Mouse (Mus musculus) Patski (cell line): ENCODE data around the gene Tubb5. TPM values are rescaled to one million over a fixed set of nuclear protein-coding genes. Genes with fewer than 3 reads are reported as not detected.

ENCODE experiments used
- ATAC-seq: fragments of 100-300 bp; one replicate; pipeline ENCODE4 v1.8.0; 2021
- CTCF ChIA-PET: fragments of 350-600 bp; sonication (Branson Sonifier 250); formaldehyde crosslinking; loops from one replicate; lab custom pipeline; 2022; ENCODE audit warnings: inconsistent platforms; lab: Charles Lee
- POLR2A ChIA-PET: fragments of 350-600 bp; sonication (Branson Sonifier 250); formaldehyde crosslinking; loops from one replicate; lab custom pipeline; 2022; ENCODE audit warnings: antibody characterized with exemption, inconsistent platforms; lab: Charles Lee
- DNase-seq: peaks from one replicate; pipeline ENCODE4 v3.0.0-alpha.2; 2011; ENCODE audit warnings: low read depth, low spot score
- H3K27me3 ChIP-seq: fragments of 371-371 bp; one replicate; pipeline ENCODE4 v1.5.1; 2021
- CTCF ChIP-seq: fragments of 100-300 bp; IDR thresholded peaks from one replicate; pipeline ENCODE4 v1.5.1; 2021
- in situ Hi-C: fragments of 300-500 bp; cut with MboI; formaldehyde crosslinking; loops from 3 replicates; pipeline ENCODE4 v1.11.1; 2018; ENCODE audit warnings: low pct_unique_long_range_greater_than_20kb, mixed read lengths
- polyA plus RNA-seq: library from polyadenylated mRNA; unstranded; gene quantifications from one replicate; pipeline ENCODE4 v1.2.3, GENCODE M21; 2021

The Tubb5 gene
- polyA plus RNA-seq, 1 experiment from 2014 or later, result 608 TPM

DNA sequence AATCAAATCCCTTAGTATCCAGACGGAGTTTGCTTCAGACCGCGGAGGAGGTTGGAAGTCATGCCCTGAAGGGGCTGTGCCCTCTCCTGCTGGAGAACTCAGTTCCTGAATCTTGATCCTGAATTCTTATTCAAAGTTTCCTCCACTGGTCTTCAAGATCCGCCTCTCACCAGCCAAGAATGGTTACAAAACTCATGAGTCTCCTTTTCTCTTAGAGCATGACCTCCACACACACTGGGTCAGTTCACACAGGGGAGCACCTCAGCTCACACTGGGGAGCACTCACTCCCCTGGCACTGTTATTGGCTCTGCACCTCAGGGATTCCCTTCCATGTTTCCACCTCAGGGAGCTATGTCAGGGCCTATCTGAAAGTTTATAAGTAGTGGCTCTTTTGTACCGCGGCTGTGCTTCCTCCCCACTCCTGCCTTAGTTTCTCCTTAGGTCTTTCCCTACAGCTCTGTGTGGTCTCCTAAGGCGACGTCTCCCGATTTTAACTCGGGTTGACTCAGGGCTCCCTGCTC, 26.8 kb upstream of the Tubb5 start:
- no peak for ATAC-seq
- DNase-seq, result no peak
- ChIA-PET CTCF (interaction anchor here (0.6 to 1.3 kb wide), 3 partner anchors 15 to 143 kb away, joined by 3 to 4 read pairs (median 3); partner anchors contain the start of gene Dhx16), POLR2A (interaction anchor here (0.5 kb wide), 1 partner anchor 57 kb away, joined by 3 read pairs; no protein-coding TSS in a partner anchor)
- in situ Hi-C loops, result no loop called here
- no peaks in the 10 kb centered on the region for H3K27me3 ChIP-seq
- TF ChIP-seq CTCF, result no peak

DNA sequence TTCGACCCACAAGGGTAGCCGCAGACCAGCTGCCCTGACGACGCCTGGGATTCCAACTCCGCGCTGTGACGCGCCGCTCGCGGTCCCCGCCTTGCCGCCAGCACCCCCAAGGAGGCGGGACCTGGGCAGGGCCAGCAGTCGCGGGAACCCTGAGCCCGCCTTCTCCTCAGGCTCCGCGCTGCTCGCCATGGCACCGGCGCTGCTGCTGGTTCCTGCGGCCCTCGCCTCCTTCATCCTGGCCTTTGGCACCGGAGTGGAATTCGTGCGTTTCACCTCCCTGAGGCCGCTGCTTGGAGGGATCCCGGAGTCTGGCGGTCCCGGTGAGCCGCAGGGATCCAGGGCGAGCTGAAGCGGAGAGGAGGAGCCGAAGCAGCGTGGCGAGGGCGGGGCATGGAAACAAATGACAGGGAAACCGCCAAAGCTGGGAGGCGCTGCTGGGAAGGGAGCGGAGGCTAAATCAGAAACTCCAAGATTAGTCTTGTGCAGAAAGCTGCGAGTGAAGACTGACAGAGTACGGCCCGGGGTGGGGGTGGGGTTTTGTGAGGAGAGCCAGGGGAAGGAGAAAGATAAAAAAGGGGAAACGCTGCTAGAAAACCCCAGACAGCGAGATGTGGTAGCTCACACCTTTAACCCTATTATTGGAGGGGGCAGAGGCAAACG, 23.2 kb upstream of the Tubb5 start, which contains the start of gene Nrm:
Gene Nrm, plus strand, starts transcription at position 121 of the 660 bp plus-strand sequence.
- DNase-seq, result no peak
- peak; percentile 91 for ATAC-seq
- no peak for TF ChIP-seq CTCF
- in situ Hi-C loops, result no loop called here
- no peaks in the 10 kb centered on the region for H3K27me3 ChIP-seq
- ChIA-PET CTCF (interaction anchor here (1.6 to 4.5 kb wide), 3 partner anchors 10 to 16 kb away, joined by 6 to 29 read pairs (median 7); no protein-coding TSS in a partner anchor), POLR2A (interaction anchor here (0.6 to 1.5 kb wide), 6 partner anchors 8 to 238 kb away, joined by 3 to 7 read pairs (median 4); no protein-coding TSS in a partner anchor)

DNA sequence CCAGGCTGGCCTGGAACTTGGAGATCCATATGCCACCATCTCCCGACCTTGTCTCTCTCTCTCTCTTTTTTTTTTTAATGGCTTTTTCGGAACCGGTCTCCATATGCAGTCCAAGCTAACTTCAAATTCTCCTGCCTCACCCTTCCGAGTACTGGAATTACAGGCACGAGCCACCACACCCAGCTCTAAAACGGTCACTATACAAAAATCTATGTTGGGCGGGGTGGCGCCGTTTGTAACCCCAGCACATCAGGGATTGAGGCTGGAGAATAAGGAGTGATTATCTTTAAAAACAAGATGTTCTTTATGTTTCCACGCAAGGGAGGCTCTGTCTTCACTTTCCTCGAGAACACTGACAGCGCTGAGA, 22.7 kb upstream of the Tubb5 start:
- in situ Hi-C loops, result no loop called here
- ATAC-seq (no peak), DNase-seq (no peak)
- H3K27me3 ChIP-seq, result no peaks in the 10 kb centered on the region
- CTCF ChIA-PET, result interaction anchor here (1.6 to 4.5 kb wide), 3 partner anchors 10 to 16 kb away, joined by 6 to 29 read pairs (median 7); no protein-coding TSS in a partner anchor
- POLR2A ChIA-PET, result interaction anchor here (0.6 to 1.5 kb wide), 5 partner anchors 9 to 53 kb away, joined by 3 to 7 read pairs (median 4); no protein-coding TSS in a partner anchor
- no peak for TF ChIP-seq CTCF

DNA sequence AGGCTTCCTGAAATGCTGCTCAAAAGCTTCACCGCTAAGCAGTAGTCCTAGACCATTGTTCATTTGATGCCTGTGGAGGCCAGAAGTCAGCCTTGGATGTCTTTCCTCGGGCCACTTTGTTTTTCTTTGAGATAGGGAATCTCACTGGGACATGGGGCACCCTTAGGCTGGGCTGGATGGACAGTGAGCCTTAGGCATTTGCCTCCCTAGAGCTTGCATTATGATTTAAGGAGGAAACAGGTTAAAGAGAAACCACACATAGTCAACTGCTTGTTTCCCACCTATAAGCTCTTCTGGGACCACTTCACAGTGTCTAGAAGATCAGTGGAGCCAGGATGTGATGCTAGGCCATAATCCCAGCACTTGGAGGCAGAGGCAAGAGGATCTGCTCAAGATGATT, 21.7 kb upstream of the Tubb5 start:
- CTCF ChIA-PET, result interaction anchor here (0.7 to 4.5 kb wide), 4 partner anchors 9 to 15 kb away, joined by 3 to 29 read pairs (median 4); no protein-coding TSS in a partner anchor
- in situ Hi-C loops, result no loop called here
- DNase-seq (no peak), ATAC-seq (no peak)
- no peaks in the 10 kb centered on the region for H3K27me3 ChIP-seq
- POLR2A ChIA-PET, result interaction anchor here (0.5 to 1.5 kb wide), 3 partner anchors 10 to 124 kb away, joined by 3 to 4 read pairs (median 4); no protein-coding TSS in a partner anchor
- no peak for TF ChIP-seq CTCF

DNA sequence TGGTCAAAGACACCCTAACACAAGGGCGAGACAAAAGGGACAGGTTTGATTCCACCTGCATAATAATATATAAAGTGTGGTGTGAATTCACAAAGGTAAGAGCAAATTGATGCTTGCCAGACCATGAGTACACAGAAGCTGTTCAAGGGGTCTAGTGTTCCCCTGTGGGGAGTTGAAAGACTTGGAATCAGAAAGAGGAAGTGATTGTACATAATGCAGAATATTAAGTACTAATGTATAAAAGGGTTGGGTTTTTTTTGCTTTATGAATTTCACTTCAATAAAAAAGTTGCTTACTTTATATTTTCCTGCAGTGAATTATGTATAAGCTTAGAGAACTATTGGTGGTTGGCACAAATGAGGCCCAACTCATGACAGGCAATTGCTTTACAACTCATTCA, 21.3 kb upstream of the Tubb5 start:
- DNase-seq, result no peak
- in situ Hi-C loops, result no loop called here
- TF ChIP-seq CTCF, result no peak
- ATAC-seq, result no peak
- POLR2A ChIA-PET, result no interaction called here
- H3K27me3 ChIP-seq, result no peaks in the 10 kb centered on the region
- CTCF ChIA-PET, result interaction anchor here (0.7 to 4.5 kb wide), 4 partner anchors 8 to 15 kb away, joined by 3 to 29 read pairs (median 4); no protein-coding TSS in a partner anchor

- TF ChIP-seq CTCF, result no peak
- ATAC-seq (no peak), DNase-seq (no peak)
- no peaks in the 10 kb centered on the region for H3K27me3 ChIP-seq
- ChIA-PET CTCF (interaction anchor here (1.1 to 2.7 kb wide), 3 partner anchors 9 to 16 kb away, joined by 3 to 6 read pairs (median 3); partner anchors contain the start of gene Nrm), POLR2A (interaction anchor here (1.1 kb wide), 1 partner anchor 13 kb away, joined by 3 read pairs; the partner anchor contains the start of gene Tubb5)
- in situ Hi-C loops, result no loop called here
Measured at GRCm38 (mm10) chr17:35850974-35851373, 12.9 kb upstream of the Tubb5 start.

DNA sequence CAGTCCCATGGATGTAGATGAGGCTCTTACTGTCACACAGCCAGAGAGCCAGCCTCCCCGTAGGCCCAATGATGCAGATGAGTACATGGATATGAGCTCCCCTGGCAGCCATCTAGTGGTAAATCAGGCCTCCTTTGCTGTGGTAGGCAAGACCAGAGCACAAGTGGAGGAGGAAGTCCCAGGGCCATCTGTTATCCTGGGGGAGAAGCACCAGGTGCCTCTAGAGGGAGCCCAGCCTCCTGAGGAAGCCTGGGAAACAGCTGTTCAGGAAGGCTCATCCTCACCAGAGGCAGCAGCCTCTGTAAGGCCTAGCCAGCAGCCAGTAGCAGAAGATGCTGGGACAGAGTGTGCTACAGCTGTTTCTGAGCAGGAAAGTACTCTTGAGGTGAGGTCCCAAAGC, 10.0 kb upstream of the Tubb5 start:
- POLR2A ChIA-PET, result interaction anchor here (1.2 kb wide), 1 partner anchor 23 kb away, joined by 3 read pairs; no protein-coding TSS in a partner anchor
- ATAC-seq, result no peak
- H3K27me3 ChIP-seq, result no peaks in the 10 kb centered on the region
- CTCF ChIA-PET, result interaction anchor here (1.1 to 3.4 kb wide), 2 partner anchors 25 to 43 kb away, joined by 3 to 14 read pairs; no protein-coding TSS in a partner anchor
- no peak for DNase-seq
- in situ Hi-C loops, result no loop called here
- TF ChIP-seq CTCF, result no peak

DNA sequence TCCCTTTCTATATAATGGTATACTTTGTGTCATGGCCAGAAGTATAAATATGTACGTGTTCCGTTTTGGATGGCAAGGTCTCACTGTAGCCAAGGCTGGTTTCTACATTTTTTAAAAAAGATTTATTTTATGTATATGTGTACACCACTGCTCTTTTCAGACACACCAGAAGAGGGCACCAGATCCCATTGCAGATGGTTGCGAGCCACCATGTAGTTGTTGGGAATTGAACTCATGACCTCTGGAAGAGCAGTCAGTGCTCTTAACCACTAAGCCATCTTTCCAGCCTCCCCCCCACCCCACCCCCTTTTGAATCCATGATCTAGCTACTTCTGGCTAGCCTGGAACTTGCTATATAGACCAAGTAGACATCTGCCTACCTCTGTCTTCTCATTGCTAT, 5.4 kb upstream of the Tubb5 start:
- no peak for TF ChIP-seq CTCF
- no peak for DNase-seq
- in situ Hi-C loops, result no loop called here
- no peaks in the 10 kb centered on the region for H3K27me3 ChIP-seq
- ChIA-PET CTCF (interaction anchor here (1.4 to 1.6 kb wide), 2 partner anchors 14 to 34 kb away, joined by 3 read pairs; no protein-coding TSS in a partner anchor), POLR2A (no interaction called here)
- no peak for ATAC-seq

DNA sequence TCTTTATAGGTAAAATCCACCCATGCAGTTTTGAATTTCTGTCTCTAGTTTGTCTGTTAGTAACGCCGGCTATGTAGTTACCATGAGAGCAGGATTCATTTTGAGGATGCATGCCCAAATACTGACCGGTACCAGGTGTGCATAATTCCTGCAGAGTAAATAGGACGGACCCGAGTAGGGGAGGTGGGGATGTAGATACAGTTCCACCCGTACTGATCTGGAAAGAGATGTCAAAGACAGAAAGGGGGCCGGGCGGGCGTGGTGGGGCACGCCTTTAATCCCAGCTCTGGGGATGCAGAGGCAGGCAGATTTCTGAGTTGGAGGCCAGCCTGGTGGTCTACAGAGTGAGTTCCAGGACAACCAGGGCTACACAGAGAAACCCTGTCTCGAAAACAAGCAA, 3.9 kb upstream of the Tubb5 start:
- ATAC-seq, result no peak
- TF ChIP-seq CTCF, result no peak

More for the DNA sequence above, 3.9 kb upstream of the Tubb5 start:
- in situ Hi-C loops, result no loop called here
- POLR2A ChIA-PET, result interaction anchor here (0.6 to 1.2 kb wide), 3 partner anchors 19 to 282 kb away, joined by 3 to 4 read pairs (median 4); partner anchors contain the start of gene Nrm
- no peaks in the 10 kb centered on the region for H3K27me3 ChIP-seq
- no peak for DNase-seq
- CTCF ChIA-PET, result interaction anchor here (0.9 to 1.4 kb wide), 3 partner anchors 12 to 32 kb away, joined by 3 to 5 read pairs (median 3); no protein-coding TSS in a partner anchor
